Mouse (Mus musculus): Measurements from ENCODE around the gene Zmynd8.

Gene Zmynd8

GRCm38 (mm10) chr2:165834601-165835000, 64.2 kb downstream of the Zmynd8 start:
- in situ Hi-C loops (cut with MboI, MseI), result no loop called here

- in situ Hi-C loops (cut with MboI, MseI), result no loop called here
These were observed 65.3 kb downstream of the Zmynd8 start for GRCm38 (mm10) chr2:165833468-165833867.

GRCm38 (mm10) chr2:165832720-165833119, 66.1 kb downstream of the Zmynd8 start:
- in situ Hi-C loops (cut with MboI, MseI), result no loop called here

- in situ Hi-C loops (cut with MboI, MseI), result no loop called here
These were observed 66.5 kb downstream of the Zmynd8 start for GRCm38 (mm10) chr2:165832295-165832694.

GRCm38 (mm10) chr2:165831637-165832289, 67.1 kb downstream of the Zmynd8 start:
- in situ Hi-C loops (cut with MboI, MseI), result no loop called here

GRCm38 (mm10) chr2:165828770-165829169, 70.0 kb downstream of the Zmynd8 start:
- in situ Hi-C loops (cut with MboI, MseI), result no loop called here

- in situ Hi-C loops (cut with MboI, MseI), result no loop called here
These were observed 72.7 kb downstream of the Zmynd8 start for GRCm38 (mm10) chr2:165825964-165826712.

GRCm38 (mm10) chr2:165825261-165825900, 73.4 kb downstream of the Zmynd8 start:
- in situ Hi-C loops (cut with MboI, MseI), result no loop called here

- in situ Hi-C loops (cut with MboI, MseI), result loop anchor here (5.0 kb wide), 1 partner anchor 72 kb away; the partner anchor contains the start of gene Zmynd8
These were observed 74.0 kb downstream of the Zmynd8 start for GRCm38 (mm10) chr2:165824826-165825225.

- in situ Hi-C loops (cut with MboI, MseI), result loop anchor here (5.0 kb wide), 1 partner anchor 75 kb away; the partner anchor contains the start of gene Zmynd8
These were observed 76.3 kb downstream of the Zmynd8 start for GRCm38 (mm10) chr2:165822478-165822877.

GRCm38 (mm10) chr2:165821671-165822070, 77.1 kb downstream of the Zmynd8 start:
- in situ Hi-C loops (cut with MboI, MseI), result loop anchor here (5.0 kb wide), 1 partner anchor 76 kb away; the partner anchor contains the start of gene Zmynd8

GRCm38 (mm10) chr2:165820504-165821095, 78.2 kb downstream of the Zmynd8 start:
- in situ Hi-C loops (cut with MboI, MseI), result loop anchor here (5.0 kb wide), 1 partner anchor 77 kb away; the partner anchor contains the start of gene Zmynd8

GRCm38 (mm10) chr2:165820073-165820472, 78.7 kb downstream of the Zmynd8 start:
- in situ Hi-C loops (cut with MboI, MseI), result loop anchor here (5.0 kb wide), 1 partner anchor 77 kb away; the partner anchor contains the start of gene Zmynd8

- in situ Hi-C loops (cut with MboI, MseI), result loop anchor here (10.0 kb wide), 1 partner anchor 226 kb away; no protein-coding TSS in a partner anchor
These were observed 79.5 kb downstream of the Zmynd8 start for GRCm38 (mm10) chr2:165818985-165819948.

- in situ Hi-C loops (cut with MboI, MseI), result loop anchor here (10.0 kb wide), 1 partner anchor 226 kb away; no protein-coding TSS in a partner anchor
These were observed 80.2 kb downstream of the Zmynd8 start for GRCm38 (mm10) chr2:165818570-165818969.

- in situ Hi-C loops (cut with MboI, MseI), result loop anchor here (10.0 kb wide), 1 partner anchor 227 kb away; no protein-coding TSS in a partner anchor
These were observed 81.4 kb downstream of the Zmynd8 start for GRCm38 (mm10) chr2:165817437-165817836.

GRCm38 (mm10) chr2:165815103-165815880, 83.5 kb downstream of the Zmynd8 start:
- in situ Hi-C loops (cut with MboI, MseI), result loop anchor here (10.0 kb wide), 1 partner anchor 230 kb away; no protein-coding TSS in a partner anchor

- in situ Hi-C loops (cut with MboI, MseI), result loop anchor here (10.0 kb wide), 1 partner anchor 232 kb away; no protein-coding TSS in a partner anchor
These were observed 85.9 kb downstream of the Zmynd8 start for GRCm38 (mm10) chr2:165812889-165813288.

GRCm38 (mm10) chr2:165811536-165811935, 87.3 kb downstream of the Zmynd8 start:
- in situ Hi-C loops (cut with MboI, MseI), result loop anchor here (10.0 kb wide), 1 partner anchor 233 kb away; no protein-coding TSS in a partner anchor
